Mouse (Mus musculus): Measurements from ENCODE around the gene Slc22a2. TPM values are rescaled to one million over a fixed set of nuclear protein-coding genes. Genes with fewer than 3 reads are reported as not detected.
"Not testable (repeated sequence)": the region's sequence is repeated elsewhere in the genome, so short reads cannot be mapped to it uniquely, and the experiment has no call there.

The Slc22a2 gene
- polyA plus RNA-seq, 1 experiment from 2014 or later, result 0.27 TPM

DNA sequence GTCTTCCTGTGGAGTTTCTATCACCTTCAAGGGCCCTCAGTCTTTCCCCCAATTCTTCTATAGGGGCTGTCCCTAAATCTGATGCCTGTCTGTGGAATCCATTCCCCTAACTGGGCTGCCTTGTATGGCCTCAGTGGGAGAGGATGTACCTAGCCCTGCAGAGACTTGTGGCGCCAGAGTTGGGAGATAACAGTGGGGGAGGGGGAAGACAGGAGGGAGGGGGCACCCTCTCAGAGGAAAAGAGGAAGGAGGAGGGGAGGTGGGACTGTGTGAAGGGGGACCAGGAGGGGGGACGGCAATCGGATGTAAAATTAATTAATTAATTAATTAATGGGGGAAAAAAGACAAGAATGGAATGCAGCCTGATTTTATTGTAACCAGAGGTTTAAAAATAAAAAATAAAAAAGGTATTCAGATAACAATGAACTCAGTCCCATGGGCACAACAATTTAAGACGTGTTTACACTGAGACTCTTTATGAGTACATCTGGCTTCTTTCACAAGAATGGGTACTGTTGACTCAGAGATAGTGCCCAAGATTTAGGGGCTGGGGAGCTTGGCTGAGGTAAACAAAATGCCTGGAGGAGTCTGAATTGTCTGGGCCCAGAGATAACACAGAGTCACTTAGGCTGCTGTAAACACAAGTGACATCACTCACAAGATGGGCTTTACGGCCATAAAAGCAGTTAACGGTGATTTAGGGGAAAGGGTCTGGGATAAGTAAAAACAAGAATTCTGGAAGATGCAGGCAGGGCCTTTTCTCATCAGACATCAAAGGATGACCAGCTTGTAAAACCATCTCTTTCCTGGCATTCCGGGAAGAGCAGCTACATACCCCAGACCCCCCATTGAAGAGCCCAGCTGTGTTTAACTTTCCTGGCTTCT is 84.8 kb downstream of the Slc22a2 start:
- Histone ChIP-seq H3K27me3 (replicated peaks; ENCODE audit: control insufficient read depth, insufficient read depth, low read length) (no peaks in the 10 kb centered on the region), H3K9me3 (ENCODE audit: control insufficient read depth, low read length) (no peaks in the 10 kb centered on the region), H3K27ac (ENCODE audit: low read depth) (peak overlapping the region; percentile 76), H3K36me3 (ENCODE audit: control insufficient read depth, insufficient read depth, low read length) (no peaks in the 10 kb centered on the region), H3K4me3 (ENCODE audit: low read depth, low read length) (no peak overlapping the region), H3K9ac (ENCODE audit: low read length) (no peak overlapping the region), H3K4me1 (replicated peaks; ENCODE audit: control insufficient read depth, insufficient read depth, low read length) (peaks cover 19% of the 10 kb centered on the region), H3K4me2 (ENCODE audit: low read length) (no peak overlapping the region)
- 5% methylated on average over 7 of the region's 7 CpGs for WGBS
- DNase-seq (ENCODE audit: low spot score) (no peak), ATAC-seq (replicated peaks; ENCODE audit: low FRiP score, low TSS enrichment, low read depth) (no peak; the same call in 1 of the 2 replicates)

GRCm38 (mm10) chr17:12669363-12669679 is 85.4 kb downstream of the Slc22a2 start:
- no peaks in the 10 kb centered on the region for H3K9me3 ChIP-seq (ENCODE audit: control insufficient read depth, low read length)
- H3K27me3 ChIP-seq (replicated peaks; ENCODE audit: control insufficient read depth, insufficient read depth, low read length), result no peaks in the 10 kb centered on the region
- H3K9ac ChIP-seq (ENCODE audit: low read length), result no peak overlapping the region
- ATAC-seq (replicated peaks; ENCODE audit: low FRiP score, low TSS enrichment, low read depth) (no peak), DNase-seq (ENCODE audit: low spot score) (no peak)
- no peaks in the 10 kb centered on the region for H3K36me3 ChIP-seq (ENCODE audit: control insufficient read depth, insufficient read depth, low read length)
- peak overlapping the region; percentile 76 for H3K27ac ChIP-seq (ENCODE audit: low read depth)
- H3K4me3 ChIP-seq (ENCODE audit: low read depth, low read length), result no peak overlapping the region
- H3K4me2 ChIP-seq (ENCODE audit: low read length), result no peak overlapping the region
- peaks cover 19% of the 10 kb centered on the region for H3K4me1 ChIP-seq (replicated peaks; ENCODE audit: control insufficient read depth, insufficient read depth, low read length)

- WGBS, result 77% methylated on average over 5 of the region's 5 CpGs
- no peak for ATAC-seq (replicated peaks; ENCODE audit: low FRiP score, low TSS enrichment, low read depth)
Measured at GRCm38 (mm10) chr17:12671029-12671605, 87.2 kb downstream of the Slc22a2 start.

DNA sequence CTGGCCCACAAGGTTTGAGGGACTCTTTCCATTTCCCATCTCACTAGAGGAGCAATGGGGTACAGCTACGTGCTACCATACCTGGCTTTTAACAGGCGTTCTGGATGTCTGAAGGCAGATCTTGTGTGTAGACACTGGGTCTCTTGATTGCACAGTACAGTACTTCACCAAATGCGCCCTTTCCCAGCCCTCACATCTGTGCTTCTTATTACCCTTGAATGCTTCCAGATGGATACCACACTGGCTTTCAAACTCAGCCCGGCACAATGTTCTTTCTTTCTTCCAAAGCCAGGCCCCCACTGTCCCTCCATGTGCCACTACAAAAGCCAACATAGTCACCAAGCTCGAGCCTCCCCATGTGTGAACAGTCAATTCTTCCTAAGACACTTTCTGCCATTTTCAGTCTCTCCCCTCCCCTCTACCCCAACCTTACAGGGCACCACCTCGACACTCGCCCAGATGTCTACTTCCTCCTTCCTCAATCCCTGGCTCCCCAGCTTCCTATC is 88.4 kb downstream of the Slc22a2 start:
- no peak overlapping the region for H3K9ac ChIP-seq (ENCODE audit: low read length)
- peaks cover 19% of the 10 kb centered on the region for H3K4me1 ChIP-seq (replicated peaks; ENCODE audit: control insufficient read depth, insufficient read depth, low read length)
- no peaks in the 10 kb centered on the region for H3K36me3 ChIP-seq (ENCODE audit: control insufficient read depth, insufficient read depth, low read length)
- 79% methylated on average over 7 of the region's 7 CpGs for WGBS
- H3K4me2 ChIP-seq (ENCODE audit: low read length), result no peak overlapping the region
- H3K9me3 ChIP-seq (ENCODE audit: control insufficient read depth, low read length), result no peaks in the 10 kb centered on the region
- no peak overlapping the region for H3K27ac ChIP-seq (ENCODE audit: low read depth)
- H3K27me3 ChIP-seq (replicated peaks; ENCODE audit: control insufficient read depth, insufficient read depth, low read length), result no peaks in the 10 kb centered on the region
- DNase-seq (ENCODE audit: low spot score) (no peak), ATAC-seq (replicated peaks; ENCODE audit: low FRiP score, low TSS enrichment, low read depth) (no peak)
- no peak overlapping the region for H3K4me3 ChIP-seq (ENCODE audit: low read depth, low read length)

More at GRCm38 (mm10) chr17:12671029-12671605, 87.2 kb downstream of the Slc22a2 start:
- no peaks in the 10 kb centered on the region for H3K27me3 ChIP-seq (replicated peaks; ENCODE audit: control insufficient read depth, insufficient read depth, low read length)
- H3K4me1 ChIP-seq (replicated peaks; ENCODE audit: control insufficient read depth, insufficient read depth, low read length), result peaks cover 19% of the 10 kb centered on the region
- H3K27ac ChIP-seq (ENCODE audit: low read depth), result no peak overlapping the region
- no peak for DNase-seq (ENCODE audit: low spot score)
- no peaks in the 10 kb centered on the region for H3K9me3 ChIP-seq (ENCODE audit: control insufficient read depth, low read length)
- H3K4me3 ChIP-seq (ENCODE audit: low read depth, low read length), result no peak overlapping the region
- H3K9ac ChIP-seq (ENCODE audit: low read length), result no peak overlapping the region
- H3K4me2 ChIP-seq (ENCODE audit: low read length), result no peak overlapping the region
- no peaks in the 10 kb centered on the region for H3K36me3 ChIP-seq (ENCODE audit: control insufficient read depth, insufficient read depth, low read length)

- 68% methylated on average over 3 of the region's 3 CpGs for WGBS
- no peak for ATAC-seq (replicated peaks; ENCODE audit: low FRiP score, low TSS enrichment, low read depth)
Measured at GRCm38 (mm10) chr17:12673871-12674270, 89.9 kb downstream of the Slc22a2 start.

DNA sequence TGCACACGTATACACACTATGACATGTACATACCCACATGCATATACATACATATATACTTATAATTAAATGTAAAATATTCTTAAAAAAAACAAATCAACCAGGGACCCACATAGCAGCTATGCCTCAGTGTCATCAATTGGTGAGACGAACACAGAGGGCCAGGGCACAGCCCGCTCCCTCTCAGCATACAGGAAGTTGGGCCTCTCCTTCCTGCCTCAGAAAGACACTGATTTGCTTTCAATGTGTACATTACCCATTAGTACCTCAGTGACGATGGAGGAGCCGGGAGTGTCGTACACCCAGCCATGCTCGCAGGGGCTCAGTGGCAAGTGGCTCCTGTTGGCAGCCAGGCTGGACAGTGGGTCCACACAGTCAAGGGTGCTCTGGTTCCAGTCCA is 91.0 kb downstream of the Slc22a2 start:
- H3K27ac ChIP-seq (ENCODE audit: low read depth); ATAC-seq (replicated peaks; ENCODE audit: low FRiP score, low TSS enrichment, low read depth); DNase-seq (ENCODE audit: low spot score); H3K27me3 ChIP-seq (replicated peaks; ENCODE audit: control insufficient read depth, insufficient read depth, low read length); H3K4me1 ChIP-seq (replicated peaks; ENCODE audit: control insufficient read depth, insufficient read depth, low read length); H3K9ac ChIP-seq (ENCODE audit: low read length); H3K9me3 ChIP-seq (ENCODE audit: control insufficient read depth, low read length); H3K4me3 ChIP-seq (ENCODE audit: low read depth, low read length); H3K36me3 ChIP-seq (ENCODE audit: control insufficient read depth, insufficient read depth, low read length); H3K4me2 ChIP-seq (ENCODE audit: low read length): not testable (repeated sequence)
- WGBS, result 81% methylated on average over 7 of the region's 7 CpGs

More at GRCm38 (mm10) chr17:12673871-12674270, 89.9 kb downstream of the Slc22a2 start:
- H3K36me3 ChIP-seq (ENCODE audit: control insufficient read depth, insufficient read depth, low read length), result no peaks in the 10 kb centered on the region
- H3K9ac ChIP-seq (ENCODE audit: low read length), result no peak overlapping the region
- H3K4me2 ChIP-seq (ENCODE audit: low read length), result no peak overlapping the region
- no peaks in the 10 kb centered on the region for H3K9me3 ChIP-seq (ENCODE audit: control insufficient read depth, low read length)
- peaks cover 14% of the 10 kb centered on the region for H3K4me1 ChIP-seq (replicated peaks; ENCODE audit: control insufficient read depth, insufficient read depth, low read length)
- no peak for DNase-seq (ENCODE audit: low spot score)
- H3K27ac ChIP-seq (ENCODE audit: low read depth), result no peak overlapping the region
- no peak overlapping the region for H3K4me3 ChIP-seq (ENCODE audit: low read depth, low read length)
- H3K27me3 ChIP-seq (replicated peaks; ENCODE audit: control insufficient read depth, insufficient read depth, low read length), result no peaks in the 10 kb centered on the region

DNA sequence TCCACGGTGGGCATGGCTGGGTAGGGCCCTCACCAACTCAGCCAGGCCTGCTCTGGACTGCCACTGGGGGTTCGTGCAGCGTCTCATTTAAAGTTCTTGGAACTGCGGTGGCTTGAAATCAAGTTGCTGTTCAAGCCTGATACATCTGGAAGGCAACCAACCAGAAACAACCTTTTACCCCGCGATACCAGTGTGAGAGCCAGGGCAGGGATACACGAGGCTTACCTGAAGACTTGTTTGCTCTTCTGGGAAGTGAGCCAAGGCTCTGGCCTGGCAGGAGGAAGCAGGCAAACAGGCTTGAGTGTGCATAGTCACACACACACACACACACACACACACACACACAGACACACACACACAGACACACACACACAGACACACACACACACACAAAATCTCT is 91.7 kb downstream of the Slc22a2 start, which contains the start of gene Slc22a1:
Slc22a1 (minus strand) TSS at position 184 of the 400 bp plus-strand sequence.
- Histone ChIP-seq H3K4me3 (ENCODE audit: low read depth, low read length) (no peak within 1 kb of the TSS), H3K9me3 (ENCODE audit: control insufficient read depth, low read length) (no peaks in the 10 kb centered on the region), H3K4me2 (ENCODE audit: low read length) (no peak within 1 kb of the TSS), H3K27ac (ENCODE audit: low read depth) (no peak within 1 kb of the TSS), H3K27me3 (replicated peaks; ENCODE audit: control insufficient read depth, insufficient read depth, low read length) (no peaks in the 10 kb centered on the region), H3K36me3 (ENCODE audit: control insufficient read depth, insufficient read depth, low read length) (0 out of 2 replicates have a peak, but pooled peaks cover under 1% of the 10 kb centered on the region), H3K9ac (ENCODE audit: low read length) (no peak within 1 kb of the TSS), H3K4me1 (replicated peaks; ENCODE audit: control insufficient read depth, insufficient read depth, low read length) (0 out of 2 replicates have a peak, but pooled peaks cover 2% of the 10 kb centered on the region)
- 74% methylated on average over 7 of the region's 7 CpGs for WGBS
- ATAC-seq (replicated peaks; ENCODE audit: low FRiP score, low TSS enrichment, low read depth) (no peak), DNase-seq (ENCODE audit: low spot score) (no peak)

GRCm38 (mm10) chr17:12677139-12677538 is 93.2 kb downstream of the Slc22a2 start:
- no peaks in the 10 kb centered on the region for H3K9me3 ChIP-seq (ENCODE audit: control insufficient read depth, low read length)

More at GRCm38 (mm10) chr17:12677139-12677538, 93.2 kb downstream of the Slc22a2 start:
- Histone ChIP-seq H3K4me2 (ENCODE audit: low read length) (no peak overlapping the region), H3K4me1 (replicated peaks; ENCODE audit: control insufficient read depth, insufficient read depth, low read length) (no peaks in the 10 kb centered on the region), H3K27me3 (replicated peaks; ENCODE audit: control insufficient read depth, insufficient read depth, low read length) (no peaks in the 10 kb centered on the region), H3K4me3 (ENCODE audit: low read depth, low read length) (no peak overlapping the region), H3K36me3 (ENCODE audit: control insufficient read depth, insufficient read depth, low read length) (0 out of 2 replicates have a peak, but pooled peaks cover 4% of the 10 kb centered on the region), H3K27ac (ENCODE audit: low read depth) (no peak overlapping the region), H3K9ac (ENCODE audit: low read length) (no peak overlapping the region)
- ATAC-seq (replicated peaks; ENCODE audit: low FRiP score, low TSS enrichment, low read depth) (no peak), DNase-seq (ENCODE audit: low spot score) (no peak)

Data from intestine, embryonic 14.5 days (tissue).